Comparison of ENCODE assay signal across 8 mouse cellular contexts in the genomic region with DNA sequence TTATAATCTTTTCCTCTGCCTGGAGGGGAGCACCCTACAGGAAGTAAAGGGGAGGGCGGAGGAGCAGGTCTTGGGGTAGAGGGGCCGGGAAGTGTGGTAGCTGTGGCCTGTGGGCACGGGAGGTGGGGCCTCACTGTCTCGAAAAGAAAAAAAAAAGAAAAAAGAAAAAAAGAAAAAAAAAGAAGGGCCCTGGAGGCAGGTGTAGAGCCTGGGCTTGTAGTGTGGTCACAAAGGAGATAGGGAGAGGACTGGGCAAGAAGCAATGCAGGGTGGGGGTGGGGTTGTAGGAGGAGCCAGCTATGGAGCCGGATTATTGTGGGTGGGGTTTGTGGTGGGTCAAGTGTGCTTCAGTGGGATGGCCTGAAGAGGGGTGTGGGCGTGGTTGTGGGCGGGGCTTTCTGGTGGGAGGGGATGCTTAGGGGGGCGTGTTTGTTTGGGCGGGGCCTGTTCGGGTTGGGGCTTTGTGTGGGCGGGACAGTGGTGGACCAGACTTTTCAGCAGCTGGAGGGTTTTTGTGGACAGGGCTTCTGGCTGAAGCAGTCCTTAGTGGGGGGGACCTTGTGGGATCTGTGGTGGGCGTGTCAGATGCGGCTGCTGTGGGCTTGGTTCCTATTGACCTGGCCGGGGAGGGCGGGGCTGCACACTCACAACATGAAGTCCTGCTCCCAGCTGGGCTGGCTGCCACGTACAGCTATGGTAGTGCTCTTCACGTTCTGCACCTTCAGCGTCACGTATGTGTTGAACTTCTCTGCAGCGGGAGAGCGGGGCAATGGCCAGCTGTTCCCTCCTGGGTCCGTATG. TPM values are rescaled to one million over a fixed set of nuclear protein-coding genes. Genes with fewer than 3 reads are reported as not detected.
DNase-seq lines count a peak whose midpoint lies in the region; ATAC-seq and TF ChIP-seq lines count a peak whose summit lies in the region.

No protein-coding gene starts in this region.

- no peaks in the 10 kb centered on the region for H3K36me3 ChIP-seq in heart, embryonic 16.5 days (ENCODE audit: control insufficient read depth, insufficient read depth)
- H3K36me3 ChIP-seq in stomach, embryonic 14.5 days (ENCODE audit: control insufficient read depth, insufficient read depth, low read length), result no peaks in the 10 kb centered on the region

- H3K27ac ChIP-seq in heart, embryonic 16.5 days (ENCODE audit: low read length), result 0 out of 2 replicates have a peak overlapping the region, but pooled peaks have one; percentile 36
- H3K27ac ChIP-seq in stomach, embryonic 14.5 days (ENCODE audit: low read length), result no peak overlapping the region
- H3K27ac ChIP-seq in layer of hippocampus, adult 2 months, result no peak overlapping the region

- intact Hi-C loops in heart, postnatal 36 days (cut with DNase I), result no loop called here

- no peaks in the 10 kb centered on the region for H3K9me3 ChIP-seq in heart, embryonic 16.5 days (replicated peaks; ENCODE audit: control insufficient read depth, low read length)
- H3K9me3 ChIP-seq in stomach, embryonic 14.5 days (ENCODE audit: control insufficient read depth, low read depth, low read length), result no peaks in the 10 kb centered on the region

- peak; percentile 92 for DNase-seq in heart, adult 11 months
- no peak for DNase-seq in heart, postnatal 36 days
- peak; percentile 97 for DNase-seq in R1 (ENCODE audit: low read depth, low spot score)
- peak; percentile 70 to 75 for DNase-seq in kidney, postnatal 25 days
- no peak for DNase-seq in layer of hippocampus, adult 2 months (ENCODE audit: low spot score in 2 of 2)

- 4% methylated on average over 22 of the region's 22 CpGs for WGBS in heart, embryonic 16.5 days
- whole genome bisulfite sequencing in stomach, embryonic 14.5 days, result 3% methylated on average over 22 of the region's 22 CpGs

- peaks cover 8% of the 10 kb centered on the region for H3K27me3 ChIP-seq in heart, embryonic 16.5 days (ENCODE audit: control insufficient read depth, insufficient read depth, low read length)
- H3K27me3 ChIP-seq in stomach, embryonic 14.5 days (ENCODE audit: control insufficient read depth, insufficient read depth, low read length), result 0 out of 2 replicates have a peak, but pooled peaks cover 2% of the 10 kb centered on the region

- H3K4me2 ChIP-seq in heart, embryonic 16.5 days (ENCODE audit: low read depth, low read length), result peak overlapping the region; percentile 58
- H3K4me2 ChIP-seq in stomach, embryonic 14.5 days (replicated peaks; ENCODE audit: low read depth, low read length), result peak overlapping the region; percentile 37

- H3K4me3 ChIP-seq in heart, embryonic 16.5 days (ENCODE audit: low read length), result peak overlapping the region; percentile 24
- peak overlapping the region; percentile 16; the same call in 1 of the 2 replicates for H3K4me3 ChIP-seq in stomach, embryonic 14.5 days (ENCODE audit: low read depth, low read length)
- H3K4me3 ChIP-seq in layer of hippocampus, adult 2 months, result no peak overlapping the region

- H3K4me1 ChIP-seq in heart, embryonic 16.5 days (ENCODE audit: control insufficient read depth, insufficient read depth, low read length), result peaks cover 36% of the 10 kb centered on the region
- H3K4me1 ChIP-seq in stomach, embryonic 14.5 days (ENCODE audit: control insufficient read depth, insufficient read depth, low read length), result peaks cover 13% of the 10 kb centered on the region; the same call in 1 of the 2 replicates

- TF ChIP-seq CTCF in layer of hippocampus, adult 2 months (conservative IDR thresholded peaks at IDR 0.05), result no peak

- peak; percentile 49 for ATAC-seq in heart, embryonic 16.5 days (replicated peaks; ENCODE audit: extremely low read depth, insufficient read depth, low FRiP score)
- ATAC-seq in megakaryocyte, adult 5-6 weeks (ENCODE audit: poor library complexity, severe bottlenecking), result peak; percentile 48
- ATAC-seq in stomach, embryonic 14.5 days (ENCODE audit: insufficient number of reproducible peaks, insufficient read depth, low FRiP score, low read depth), result peak; percentile 73

- peak overlapping the region; percentile 6; the same call in 1 of the 2 replicates for H3K9ac ChIP-seq in heart, embryonic 16.5 days (ENCODE audit: low read length)
- no peak overlapping the region for H3K9ac ChIP-seq in stomach, embryonic 14.5 days (replicated peaks; ENCODE audit: low read depth, low read length)

RNA-seq across cellular contexts. Expression of a gene that starts 6.0 kb away (rescaled TPM):
- under 1 TPM; 0.49 to 0.64 TPM for total RNA-seq in heart, postnatal 36 days (2021)
- polyA plus RNA-seq in heart, embryonic 16.5 days (2015; fragmentation: Nextera tagmentation; extraction: Ambion mirVana), result 0.47 and 0.72 TPM in 2 replicates
- 0.11 TPM in 1 of 2 replicates, not detected in the other for total RNA-seq in megakaryocyte, adult 5-6 weeks (2015)
- total RNA-seq in megakaryocyte, adult 5-6 weeks (2017), result 1.1 TPM in 1 of 2 replicates, not detected in the other
- polyA plus RNA-seq in stomach, embryonic 14.5 days (2014; fragmentation: Nextera tagmentation; extraction: Ambion mirVana), result 1.4 and 1.7 TPM in 2 replicates
- total RNA-seq in layer of hippocampus, adult 2 months (2021), result 100 to 1,000 TPM; 263 to 264 TPM

RNA-seq across cellular contexts. Expression of a gene that starts 10.6 kb away (rescaled TPM):
- total RNA-seq in heart, postnatal 36 days (2021), result 1 to 10 TPM; 8.2 to 8.6 TPM
- polyA plus RNA-seq in heart, embryonic 16.5 days (2015; fragmentation: Nextera tagmentation; extraction: Ambion mirVana), result 9.9 and 11.3 TPM in 2 replicates
- total RNA-seq in megakaryocyte, adult 5-6 weeks (2015), result 4.8 and 5.0 TPM in 2 replicates
- 2.6 and 5.2 TPM in 2 replicates for total RNA-seq in megakaryocyte, adult 5-6 weeks (2017)
- 5.4 and 6.0 TPM in 2 replicates for polyA plus RNA-seq in stomach, embryonic 14.5 days (2014; fragmentation: Nextera tagmentation; extraction: Ambion mirVana)
- total RNA-seq in layer of hippocampus, adult 2 months (2021), result 1 to 10 TPM; 5.3 TPM

RNA-seq across cellular contexts. Expression of a gene that starts 23.5 kb away (rescaled TPM):
- total RNA-seq in heart, postnatal 36 days (2021), result 1 to 10 TPM; 3.8 to 4.7 TPM
- 2.1 and 3.4 TPM in 2 replicates for polyA plus RNA-seq in heart, embryonic 16.5 days (2015; fragmentation: Nextera tagmentation; extraction: Ambion mirVana)
- total RNA-seq in megakaryocyte, adult 5-6 weeks (2015), result 2.9 and 4.2 TPM in 2 replicates
- 1.1 and 2.4 TPM in 2 replicates for total RNA-seq in megakaryocyte, adult 5-6 weeks (2017)
- 1.3 and 1.7 TPM in 2 replicates for polyA plus RNA-seq in stomach, embryonic 14.5 days (2014; fragmentation: Nextera tagmentation; extraction: Ambion mirVana)
- total RNA-seq in layer of hippocampus, adult 2 months (2021), result 1 to 10 TPM in 1 of 2 experiments, not detected in 1; 2.1 TPM

RNA-seq across cellular contexts. Expression of a gene that starts 36.1 kb away (rescaled TPM):
- total RNA-seq in heart, postnatal 36 days (2021), result 1 to 10 TPM; 6.5 to 7.5 TPM
- polyA plus RNA-seq in heart, embryonic 16.5 days (2015; fragmentation: Nextera tagmentation; extraction: Ambion mirVana), result 4.0 and 4.3 TPM in 2 replicates
- 0.36 and 0.89 TPM in 2 replicates for total RNA-seq in megakaryocyte, adult 5-6 weeks (2015)
- total RNA-seq in megakaryocyte, adult 5-6 weeks (2017), result 0.18 TPM in 1 of 2 replicates, not detected in the other
- 4.7 and 5.4 TPM in 2 replicates for polyA plus RNA-seq in stomach, embryonic 14.5 days (2014; fragmentation: Nextera tagmentation; extraction: Ambion mirVana)
- total RNA-seq in layer of hippocampus, adult 2 months (2021), result under 1 TPM; 0.72 to 0.81 TPM

RNA-seq across cellular contexts. Expression of a gene that starts 54.7 kb away (rescaled TPM):
- total RNA-seq in heart, postnatal 36 days (2021), result 10 to 100 TPM; 40.2 to 45.2 TPM
- polyA plus RNA-seq in heart, embryonic 16.5 days (2015; fragmentation: Nextera tagmentation; extraction: Ambion mirVana), result 54.4 and 56.0 TPM in 2 replicates
- total RNA-seq in megakaryocyte, adult 5-6 weeks (2015), result 46.8 and 51.2 TPM in 2 replicates
- 54.8 and 56.8 TPM in 2 replicates for total RNA-seq in megakaryocyte, adult 5-6 weeks (2017)
- 87.6 and 89.1 TPM in 2 replicates for polyA plus RNA-seq in stomach, embryonic 14.5 days (2014; fragmentation: Nextera tagmentation; extraction: Ambion mirVana)
- total RNA-seq in layer of hippocampus, adult 2 months (2021), result 10 to 100 TPM; 52.4 to 60.1 TPM

Comparison
In these comparisons a context has a peak if more than half of its experiments do, and no peak if none do; other contexts are left out.
1. DNase-seq: peak in heart, adult 11 months (single experiment), R1 (single experiment) and kidney, postnatal 25 days (2 of 2); none in heart, postnatal 36 days (0 of 2) and layer of hippocampus, adult 2 months (0 of 2).
2. RNA of a gene that starts 6.0 kb away (total RNA-seq): 263 to 264 TPM in layer of hippocampus, adult 2 months; 0.49 to 0.64 TPM in heart, postnatal 36 days and 0.11 to 1.1 TPM in megakaryocyte, adult 5-6 weeks; every median in the first group is over 100 times any median in the second.
3. Peak in every context shown above with its lines, with median percentiles within 50 percentile points of each other: ATAC-seq.